Mouse (Mus musculus) cortical plate, adult 2 months (tissue): ENCODE results near the gene Dnaja4. TPM values are rescaled to one million over a fixed set of nuclear protein-coding genes. Genes with fewer than 3 reads are reported as not detected.

Source experiments
- H3K27ac ChIP-seq: fragments of 200-500 bp; 2 replicates; pipeline ENCODE4 v1.5.1; 2012; ENCODE audit warnings: low read length, control low read depth, inconsistent platforms; ENCODE audit not compliant: insufficient read depth
- H3K4me1 ChIP-seq: fragments of 200-500 bp; 2 replicates; pipeline ENCODE4 v1.6.1; 2011; ENCODE audit warnings: low read length; ENCODE audit not compliant: control insufficient read depth, insufficient read depth
- H3K4me3 ChIP-seq: fragments of 200-500 bp; 2 replicates; pipeline ENCODE4 v1.5.1; 2011; ENCODE audit warnings: mild to moderate bottlenecking, low read length, control low read depth; ENCODE audit not compliant: insufficient read depth
- CTCF ChIP-seq: fragments of 200-500 bp; IDR thresholded peaks from 2 replicates; pipeline ENCODE4 v1.5.1; 2011; ENCODE audit warnings: mild to moderate bottlenecking, control low read depth, low read length; ENCODE audit not compliant: insufficient read depth; ENCODE audit errors: extremely low read depth
- POLR2A ChIP-seq: fragments of 200-500 bp; IDR thresholded peaks from 2 replicates; pipeline ENCODE4 v1.6.1; 2011; ENCODE audit warnings: mild to moderate bottlenecking, low read length, control low read depth; ENCODE audit not compliant: insufficient read depth; ENCODE audit errors: extremely low read depth
- polyA plus RNA-seq: library from polyadenylated mRNA; depleted of rRNA; stranded (reverse); fragments of >200 nt; gene quantifications from 2 replicates; pipeline ENCODE4 v1.2.3, GENCODE M21; 2012

Gene Dnaja4
- polyA plus RNA-seq, 1 experiment, result 41.3 TPM

DNA sequence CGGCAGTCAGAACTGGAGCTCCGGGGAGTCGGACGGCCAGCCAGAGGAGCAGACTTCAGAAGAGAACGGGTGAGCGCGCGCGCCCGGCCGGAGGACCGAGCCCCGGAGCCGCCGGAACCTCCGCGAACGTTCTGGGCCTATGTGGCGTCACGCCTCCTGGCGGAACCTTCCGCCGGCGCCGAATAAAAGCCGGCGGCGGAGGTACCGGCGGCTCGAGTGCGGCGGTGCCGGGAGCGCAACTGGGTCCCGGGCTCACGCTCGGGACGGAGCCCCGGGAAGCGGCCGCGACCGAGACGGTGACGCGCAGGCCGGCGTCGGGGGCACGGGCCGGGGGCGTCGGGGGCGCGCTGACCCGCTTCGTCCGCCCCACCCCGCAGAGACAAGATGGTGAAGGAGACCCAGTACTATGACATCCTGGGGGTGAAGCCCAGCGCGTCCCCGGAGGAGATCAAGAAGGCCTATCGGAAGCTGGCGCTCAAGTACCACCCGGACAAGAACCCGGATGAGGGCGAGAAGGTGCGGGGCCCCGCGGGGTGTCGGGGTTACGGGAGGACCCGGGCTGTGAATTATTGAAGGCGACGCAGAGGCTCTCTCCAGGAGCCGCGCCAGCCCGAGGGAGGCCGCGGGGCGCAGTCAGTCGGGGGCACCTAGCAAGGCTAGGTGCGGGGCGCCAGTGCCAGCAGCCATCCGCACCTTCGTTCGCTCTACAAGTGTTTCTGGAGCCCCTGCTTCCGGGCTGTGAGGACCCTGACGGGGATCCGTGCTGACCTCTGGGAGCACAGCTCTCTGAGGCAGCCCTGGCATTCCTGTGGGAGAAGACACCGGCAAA, 886 bp downstream of the Dnaja4 start:
- H3K27ac ChIP-seq, result peak overlapping the region; percentile 92
- H3K4me1 ChIP-seq, result peaks cover 14% of the 10 kb centered on the region
- H3K4me3 ChIP-seq, result peak overlapping the region; percentile 71
- TF ChIP-seq POLR2A (peak; percentile 60; the same call in 1 of the 2 replicates), CTCF (no peak)

DNA sequence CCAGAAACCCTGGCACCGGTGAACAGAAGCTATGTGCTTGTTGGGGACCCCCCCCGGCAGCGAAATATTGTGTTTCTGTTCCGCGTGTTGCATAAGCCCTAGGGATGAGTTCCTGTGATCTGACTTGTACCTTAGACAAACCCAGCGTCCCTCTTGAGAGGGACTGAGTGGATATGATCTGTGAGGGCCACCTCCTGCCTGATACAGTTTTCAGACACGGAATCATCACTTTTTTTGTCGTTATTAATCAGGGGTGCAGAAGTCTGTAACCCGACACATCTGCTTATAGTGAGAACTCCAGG, 1.5 kb downstream of the Dnaja4 start:
- Histone ChIP-seq H3K27ac (0 out of 2 replicates have a peak overlapping the region, but pooled peaks have one; percentile 52), H3K4me3 (peak overlapping the region; percentile 71), H3K4me1 (peaks cover 18% of the 10 kb centered on the region)
- TF ChIP-seq CTCF (no peak), POLR2A (no peak)

DNA sequence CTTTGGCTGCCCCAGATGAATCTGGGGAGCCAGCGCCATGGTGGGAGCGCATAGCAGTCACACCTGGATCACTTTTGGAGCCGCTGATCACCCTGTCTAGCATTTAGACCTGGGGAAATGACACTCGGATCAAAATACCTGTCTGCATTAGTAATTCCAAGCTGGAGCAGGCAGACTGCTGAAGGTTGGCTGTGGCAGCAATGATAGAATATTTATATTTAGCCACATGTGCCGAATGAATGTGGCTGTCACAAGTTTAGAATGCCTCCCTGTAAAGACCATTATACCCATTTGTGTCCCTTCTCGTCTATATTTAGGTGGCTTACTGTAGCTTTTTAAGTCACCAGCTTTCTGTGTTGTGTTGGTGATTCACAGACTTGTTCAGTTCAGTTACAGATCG, 2.1 kb downstream of the Dnaja4 start:
- peak overlapping the region; percentile 71; the same call in 1 of the 2 replicates for H3K4me3 ChIP-seq
- H3K27ac ChIP-seq, result 0 out of 2 replicates have a peak overlapping the region, but pooled peaks have one; percentile 31
- H3K4me1 ChIP-seq, result peaks cover 18% of the 10 kb centered on the region
- TF ChIP-seq CTCF, result no peak
- TF ChIP-seq POLR2A, result no peak

DNA sequence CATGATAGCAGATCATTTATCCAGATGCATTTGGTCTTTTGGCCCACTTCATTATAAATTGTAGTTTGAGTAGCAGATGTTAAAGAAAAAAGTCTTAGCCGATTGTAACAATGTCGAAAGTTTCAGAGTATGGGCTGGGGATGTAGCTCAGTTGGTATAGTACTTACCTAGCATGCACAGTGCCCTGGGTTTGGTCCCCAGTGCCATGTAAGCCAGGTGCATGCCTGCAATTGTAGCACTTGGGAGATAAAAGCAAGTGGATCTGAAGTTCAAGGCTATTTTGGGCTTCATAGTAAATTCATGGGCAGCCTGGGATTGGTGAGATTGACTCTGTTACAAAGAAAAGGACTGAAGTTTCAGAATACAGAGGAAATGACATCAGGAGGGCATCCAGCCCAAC, 3.9 kb downstream of the Dnaja4 start:
- Histone ChIP-seq H3K4me3 (no peak overlapping the region), H3K4me1 (peaks cover 18% of the 10 kb centered on the region), H3K27ac (no peak overlapping the region)
- TF ChIP-seq POLR2A (no peak), CTCF (no peak)

DNA sequence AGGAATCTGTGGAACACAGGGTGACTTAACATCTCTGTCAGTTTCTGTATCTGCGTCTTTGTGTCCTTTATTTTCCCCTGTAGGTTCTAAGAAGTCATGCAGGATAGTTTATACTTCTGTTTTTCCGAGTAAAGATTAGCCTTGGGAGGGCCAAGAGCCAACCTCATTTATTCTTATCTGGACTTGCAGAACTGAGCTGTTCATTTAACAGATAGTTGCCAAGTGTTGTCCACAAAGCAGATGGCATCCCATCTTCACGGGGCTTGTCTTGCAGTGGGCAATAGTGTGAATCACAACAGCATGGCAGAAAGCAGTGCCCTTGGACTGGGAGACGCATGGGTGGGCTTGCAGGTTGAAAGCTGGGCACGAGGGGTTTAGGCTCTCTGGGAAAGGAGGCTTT, 5.7 kb downstream of the Dnaja4 start:
- H3K4me1 ChIP-seq, result peaks cover 16% of the 10 kb centered on the region
- no peak overlapping the region for H3K4me3 ChIP-seq
- no peak overlapping the region for H3K27ac ChIP-seq
- TF ChIP-seq POLR2A, result no peak
- TF ChIP-seq CTCF, result no peak

DNA sequence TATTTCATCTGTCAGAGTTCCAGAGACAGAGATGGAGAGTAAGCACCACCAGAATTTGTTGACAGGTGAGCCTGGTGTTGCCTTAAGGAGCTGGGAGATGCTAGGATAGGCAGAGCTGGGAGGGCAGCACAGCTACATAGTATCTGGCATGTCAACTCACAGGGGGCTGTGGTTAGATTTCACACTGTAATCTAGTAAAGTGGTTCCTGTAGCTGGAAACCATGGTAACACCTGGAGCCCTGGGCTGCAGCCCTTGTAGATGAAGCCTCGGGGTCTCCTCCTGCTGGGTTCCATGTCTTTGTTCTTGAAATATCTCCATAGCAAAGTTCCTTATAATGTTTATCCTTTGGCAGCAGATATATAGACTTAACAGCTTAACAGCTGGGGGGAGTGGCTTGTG, 6.9 kb downstream of the Dnaja4 start:
- H3K4me1 ChIP-seq, result peaks cover 15% of the 10 kb centered on the region
- no peak overlapping the region for H3K4me3 ChIP-seq
- no peak for TF ChIP-seq CTCF
- no peak for TF ChIP-seq POLR2A
- H3K27ac ChIP-seq, result no peak overlapping the region

DNA sequence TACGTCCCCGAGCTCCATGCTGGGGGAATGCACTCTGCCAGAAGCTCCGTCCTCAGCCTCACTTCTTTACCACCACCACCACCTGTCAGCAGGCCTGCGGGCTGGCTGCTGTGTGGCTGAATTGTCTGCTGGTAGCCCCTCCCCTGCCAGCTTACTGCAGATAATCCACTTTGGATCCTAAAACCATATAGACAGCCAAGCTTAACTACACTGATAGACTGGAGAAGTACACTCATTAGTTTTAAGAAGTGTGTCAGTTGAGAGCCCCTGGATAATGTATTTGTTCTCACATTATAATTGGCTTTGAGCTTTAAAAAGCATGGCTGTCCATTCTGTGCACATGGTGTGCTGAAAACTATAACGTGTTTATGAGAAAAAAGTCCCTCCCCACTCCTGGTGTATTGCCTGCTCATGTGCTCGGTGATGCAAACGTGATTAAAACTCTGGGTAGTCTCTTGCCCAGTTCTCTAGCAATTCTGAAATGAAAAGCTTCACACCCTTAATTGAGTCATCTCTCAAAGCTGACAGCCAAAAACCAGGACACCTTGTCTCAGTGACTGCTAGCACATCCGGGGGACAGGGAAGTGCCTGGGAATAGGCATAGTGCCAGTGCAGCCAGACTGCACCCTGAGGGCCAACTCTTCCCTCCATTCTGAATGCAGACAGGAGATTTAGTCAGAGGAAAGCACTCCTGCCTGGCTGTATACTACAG, 8.8 kb downstream of the Dnaja4 start:
- TF ChIP-seq CTCF (no peak), POLR2A (no peak)
- Histone ChIP-seq H3K27ac (no peak overlapping the region), H3K4me3 (no peak overlapping the region), H3K4me1 (peaks cover 10% of the 10 kb centered on the region)

DNA sequence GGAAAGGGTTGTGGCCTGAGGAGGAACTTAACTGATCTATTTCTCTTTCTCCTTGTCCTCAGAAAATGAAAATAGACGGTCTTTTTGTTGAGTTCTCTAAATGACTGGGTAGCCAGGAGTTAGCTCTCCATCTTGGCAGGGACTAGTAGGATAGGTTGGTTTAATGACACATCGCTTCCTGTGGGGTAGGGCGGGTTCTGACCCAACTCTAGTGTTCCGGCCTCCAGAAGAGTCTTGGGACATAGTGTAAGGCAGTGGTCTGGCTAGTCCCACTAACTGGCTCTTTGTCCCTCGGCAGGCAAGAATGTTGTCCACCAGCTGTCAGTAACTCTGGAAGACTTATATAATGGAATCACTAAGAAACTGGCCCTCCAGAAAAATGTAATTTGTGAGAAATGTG, 9.4 kb downstream of the Dnaja4 start:
- TF ChIP-seq CTCF (no peak), POLR2A (no peak)
- H3K4me3 ChIP-seq, result no peak overlapping the region
- H3K27ac ChIP-seq, result no peak overlapping the region
- peaks cover 10% of the 10 kb centered on the region for H3K4me1 ChIP-seq

DNA sequence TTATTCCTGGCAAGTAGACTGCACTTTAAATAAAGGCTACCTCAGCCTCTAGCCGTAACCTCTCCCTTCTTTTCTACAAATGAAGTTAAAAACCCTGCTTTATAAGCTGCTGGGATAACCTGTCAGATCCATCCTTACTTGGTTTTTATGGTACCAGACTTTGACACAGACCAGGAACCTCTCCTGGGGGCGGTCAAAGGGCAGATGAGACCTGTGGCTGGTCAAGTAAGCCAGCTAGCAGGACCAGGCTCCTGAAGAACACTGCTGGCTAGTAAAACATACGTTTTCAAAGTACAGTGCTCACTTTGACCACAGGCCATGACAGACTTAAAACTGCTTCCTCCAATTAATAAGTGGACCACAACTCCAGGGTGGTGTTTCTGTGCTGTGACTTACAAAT, 17.1 kb downstream of the Dnaja4 start:
- TF ChIP-seq POLR2A, result no peak
- no peak for TF ChIP-seq CTCF
- Histone ChIP-seq H3K4me1 (no peaks in the 10 kb centered on the region), H3K4me3 (no peak overlapping the region), H3K27ac (no peak overlapping the region)

DNA sequence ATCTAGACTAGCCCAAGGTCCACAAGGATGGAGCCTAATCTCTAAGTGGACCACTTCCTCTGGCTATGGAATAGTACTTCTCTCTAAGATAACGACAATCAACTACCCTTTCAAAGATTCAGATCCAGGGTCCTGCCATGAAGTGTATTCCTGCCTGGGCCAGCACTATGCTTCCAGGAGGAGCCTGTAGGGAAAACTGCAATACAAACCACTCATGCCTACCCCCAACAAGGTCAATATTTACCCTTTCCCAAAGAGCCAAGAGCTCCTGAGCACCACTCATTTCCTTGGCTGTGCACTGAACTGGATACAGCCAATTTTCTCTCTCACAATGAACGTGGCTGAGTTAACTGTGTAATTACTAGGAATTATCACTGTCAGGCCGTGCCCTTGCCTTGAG, 18.9 kb downstream of the Dnaja4 start:
- H3K4me1 ChIP-seq, result peaks cover 1% of the 10 kb centered on the region; the same call in 1 of the 2 replicates
- no peak overlapping the region for H3K27ac ChIP-seq
- H3K4me3 ChIP-seq, result no peak overlapping the region
- TF ChIP-seq POLR2A, result no peak
- no peak for TF ChIP-seq CTCF

DNA sequence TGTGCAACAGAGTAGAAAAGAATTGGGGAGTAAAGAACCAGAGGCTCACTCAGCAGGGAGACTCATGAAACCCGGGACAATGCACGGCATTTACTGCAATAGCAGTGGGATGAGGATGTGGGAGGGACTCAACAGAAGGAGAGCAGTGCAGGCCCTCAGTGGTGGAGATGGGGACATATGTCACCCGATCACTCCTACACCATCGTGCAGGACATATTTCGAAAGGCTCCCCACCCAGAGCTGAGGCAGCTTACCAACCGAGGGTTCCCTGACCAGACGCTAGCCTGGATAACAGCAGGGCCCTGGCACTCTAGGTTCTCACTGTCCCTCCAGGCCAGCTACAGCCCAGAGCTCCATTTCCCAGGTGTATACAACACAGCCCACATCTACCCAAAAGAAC, 23.5 kb downstream of the Dnaja4 start:
- Histone ChIP-seq H3K4me1 (peaks cover 1% of the 10 kb centered on the region; the same call in 1 of the 2 replicates), H3K27ac (no peak overlapping the region), H3K4me3 (no peak overlapping the region)
- TF ChIP-seq CTCF (no peak), POLR2A (no peak)
